Mouse (Mus musculus): Measurements from ENCODE around the gene Slc28a3. TPM values are rescaled to one million over a fixed set of nuclear protein-coding genes. Genes with fewer than 3 reads are reported as not detected.

The Slc28a3 gene
- total RNA-seq (2021): not detected
- long read RNA-seq, experiment 1: 0 reads
- long read RNA-seq, experiment 2: 0 reads

DNA sequence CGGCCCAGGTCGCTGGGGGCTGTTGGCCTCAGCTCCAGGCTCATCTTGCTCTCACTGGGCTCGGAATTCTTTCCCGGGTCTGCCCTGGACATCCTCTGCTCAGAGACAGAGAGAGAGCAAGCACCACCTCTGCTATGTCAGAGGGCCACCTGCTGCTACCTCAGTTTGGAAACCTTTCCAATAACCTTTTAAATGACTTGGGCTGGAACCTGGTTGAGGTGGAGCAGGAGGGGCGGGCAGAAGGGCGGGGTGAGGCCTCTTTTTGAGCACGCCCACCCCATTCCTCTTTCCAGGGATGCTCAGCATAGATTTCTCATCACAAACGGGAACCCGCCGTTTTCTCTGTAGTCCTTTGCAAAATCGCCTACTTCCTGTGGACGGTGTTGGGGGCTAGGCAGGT, at the start of gene Slc28a3:
Gene Slc28a3 (minus strand): TSS at position 162 of the 400 bp plus-strand sequence.
- no peak for DNase-seq

DNA sequence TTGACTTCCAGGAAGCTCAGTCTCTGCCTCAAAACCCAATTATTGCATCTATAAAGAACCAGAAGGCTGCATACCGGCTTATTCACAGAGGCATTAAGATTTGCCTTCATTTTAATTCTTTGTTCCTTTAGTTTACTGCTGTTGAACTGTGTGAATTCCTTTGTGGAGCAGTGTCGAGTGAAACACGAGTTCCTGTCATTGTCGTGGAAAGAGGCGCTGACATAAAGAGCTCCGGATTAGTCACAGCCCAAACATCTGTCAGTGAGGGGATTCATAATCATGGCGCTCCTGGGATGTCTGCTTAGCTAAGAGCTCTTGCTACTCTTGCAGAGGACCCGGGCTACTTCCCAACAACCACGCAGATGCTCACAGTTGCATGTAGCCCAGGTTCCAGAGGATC, 47.3 kb upstream of the Slc28a3 start:
- no peak for DNase-seq

DNA sequence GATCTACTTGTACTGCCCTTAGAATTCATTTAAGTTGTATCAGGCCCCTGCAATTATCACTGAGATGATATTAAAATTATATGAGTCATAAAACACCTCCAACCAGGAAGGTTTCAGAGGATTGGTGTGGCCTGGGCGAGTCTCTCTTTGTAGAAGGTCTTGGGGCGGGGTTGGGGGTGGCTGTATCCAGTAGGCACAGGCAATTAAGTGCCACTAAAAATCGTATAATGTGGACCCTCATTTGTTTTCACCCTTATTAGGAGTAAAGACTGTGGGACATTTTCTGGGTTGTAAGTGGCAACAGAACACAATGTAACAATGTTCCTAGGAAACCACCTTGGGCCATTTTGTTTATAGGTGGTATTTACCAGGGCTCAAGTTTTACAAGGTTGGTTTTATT, 46.2 kb upstream of the Slc28a3 start:
- no peak for DNase-seq

DNA sequence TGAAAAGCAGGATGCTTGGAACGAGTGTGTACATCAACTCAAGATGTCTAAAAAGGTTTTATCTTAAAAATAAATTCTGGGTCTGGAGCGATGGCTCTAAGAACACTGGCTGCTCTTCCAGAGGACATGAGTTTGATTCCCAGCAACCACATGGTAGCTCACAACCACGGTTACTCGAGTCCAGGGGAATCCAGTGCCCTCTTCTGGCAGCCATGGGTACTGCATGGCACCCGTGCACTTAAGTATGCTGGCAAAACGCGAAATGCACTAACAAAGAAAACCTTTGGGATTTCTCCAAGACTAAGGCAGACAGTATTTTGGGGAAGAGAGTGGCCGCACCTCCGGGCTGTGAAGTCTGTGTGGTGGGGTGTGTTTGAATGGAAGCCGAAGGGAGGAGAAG, 44.9 kb upstream of the Slc28a3 start:
- no peak for DNase-seq

DNA sequence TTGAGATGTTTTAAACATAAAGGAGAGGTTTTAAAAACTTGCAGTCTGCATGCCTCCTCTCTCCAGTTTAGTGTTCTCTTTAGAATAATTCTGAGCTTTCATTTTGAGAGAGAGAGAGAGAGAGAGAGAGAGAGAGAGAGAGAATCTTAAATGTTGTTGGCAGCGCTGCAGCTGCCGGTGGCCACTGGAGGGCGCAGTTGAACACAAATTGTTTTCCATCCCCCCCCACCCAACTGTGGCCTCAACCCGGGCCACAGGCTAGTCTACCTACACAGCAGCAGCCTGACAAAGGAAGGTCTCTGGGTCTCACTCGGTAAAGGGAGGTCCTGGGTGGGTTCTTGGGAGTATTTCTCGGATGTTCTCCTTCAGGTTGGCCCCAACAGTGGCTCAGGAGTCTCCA, 29.7 kb upstream of the Slc28a3 start:
- peak; percentile 66 for DNase-seq

DNA sequence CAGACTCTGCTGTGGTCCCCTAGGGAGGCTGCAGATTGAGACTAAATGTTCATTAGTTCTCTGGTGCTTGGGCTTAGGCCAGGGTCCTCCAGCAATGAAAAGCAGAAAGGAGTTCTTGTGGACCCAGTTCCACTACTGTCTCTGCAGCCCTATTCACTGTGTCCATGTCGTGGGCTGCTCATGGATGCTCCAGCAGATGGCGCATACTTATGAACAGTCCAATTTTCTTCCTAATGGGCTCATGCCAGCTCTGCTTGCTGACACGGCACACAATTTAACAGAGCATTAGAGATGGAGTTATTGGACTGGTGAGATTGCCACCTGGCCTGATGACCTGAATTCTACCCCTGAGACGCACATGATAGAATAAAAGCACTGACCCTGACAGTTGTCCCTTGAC, 28.3 kb upstream of the Slc28a3 start:
- DNase-seq: peak; percentile 41

DNA sequence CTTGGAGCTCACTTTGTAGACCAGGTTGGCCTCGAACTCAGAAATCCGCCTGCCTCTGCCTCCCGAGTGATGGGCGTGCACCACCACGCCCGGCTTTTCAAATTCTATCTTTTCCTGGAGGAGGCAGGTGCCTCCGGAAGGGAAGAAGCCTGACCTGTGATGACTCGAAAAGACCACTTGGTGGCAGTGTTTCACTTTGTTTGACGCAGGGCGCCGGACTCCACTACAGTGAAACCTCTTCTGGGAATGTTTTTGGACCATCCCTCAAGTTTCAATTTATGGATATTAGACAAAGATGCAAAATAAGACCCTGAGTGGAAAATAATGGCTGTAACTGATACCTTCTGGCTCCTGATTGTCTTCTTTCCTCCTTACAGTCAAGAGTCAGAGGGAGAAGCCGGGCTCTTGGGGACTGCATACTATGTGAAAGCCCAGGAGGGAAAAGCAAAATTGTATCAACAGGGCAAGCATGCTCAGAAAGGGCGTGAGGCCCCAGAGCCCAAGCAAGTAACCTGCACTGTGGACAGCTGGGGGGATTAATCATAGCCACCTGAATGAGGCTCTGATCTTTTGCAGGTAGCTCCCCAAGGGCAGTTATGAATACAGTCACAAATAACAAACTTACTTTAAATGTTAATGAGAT, 26.8 kb upstream of the Slc28a3 start:
- peak; percentile 48 for DNase-seq

DNA sequence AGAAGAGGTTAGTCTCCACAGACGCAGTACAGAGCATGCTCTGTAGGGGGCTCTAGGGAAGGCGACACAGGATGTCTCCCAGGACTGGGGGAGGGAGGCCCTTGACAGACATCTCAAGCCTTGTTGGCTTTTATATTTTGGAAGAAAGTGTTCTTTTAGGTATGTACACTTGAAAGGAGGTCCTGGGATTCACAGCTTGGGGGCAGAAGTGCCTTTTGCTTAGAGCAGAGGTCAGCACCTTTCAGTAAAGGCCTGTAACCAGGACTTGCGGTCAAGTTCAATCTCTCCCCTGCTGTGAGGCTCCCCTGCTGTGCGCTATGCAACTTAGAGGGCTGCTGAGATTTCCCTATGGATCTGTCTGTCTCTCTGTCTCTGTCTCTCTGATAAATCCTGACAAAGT, 23.2 kb upstream of the Slc28a3 start:
- no peak for DNase-seq

DNA sequence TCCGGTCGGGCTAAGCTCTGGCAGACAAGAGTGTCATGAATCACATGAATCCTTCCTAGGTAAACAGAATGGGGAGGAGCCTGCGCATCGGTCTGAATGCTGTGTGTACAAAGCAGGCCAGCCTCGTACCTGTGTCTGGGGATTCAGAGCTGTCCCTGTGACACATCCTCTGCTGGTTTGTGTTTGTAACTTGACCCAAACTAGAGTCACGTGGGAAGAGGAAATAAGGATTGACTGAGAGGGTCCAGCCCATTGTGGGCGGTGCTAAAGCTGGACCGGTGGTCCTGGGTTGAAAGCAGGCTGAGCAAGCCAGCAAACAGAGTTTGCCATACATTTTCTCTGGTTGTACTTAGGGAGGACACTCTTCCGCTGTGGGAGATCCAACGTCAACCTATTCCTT, 20.1 kb upstream of the Slc28a3 start:
- no peak for DNase-seq

DNA sequence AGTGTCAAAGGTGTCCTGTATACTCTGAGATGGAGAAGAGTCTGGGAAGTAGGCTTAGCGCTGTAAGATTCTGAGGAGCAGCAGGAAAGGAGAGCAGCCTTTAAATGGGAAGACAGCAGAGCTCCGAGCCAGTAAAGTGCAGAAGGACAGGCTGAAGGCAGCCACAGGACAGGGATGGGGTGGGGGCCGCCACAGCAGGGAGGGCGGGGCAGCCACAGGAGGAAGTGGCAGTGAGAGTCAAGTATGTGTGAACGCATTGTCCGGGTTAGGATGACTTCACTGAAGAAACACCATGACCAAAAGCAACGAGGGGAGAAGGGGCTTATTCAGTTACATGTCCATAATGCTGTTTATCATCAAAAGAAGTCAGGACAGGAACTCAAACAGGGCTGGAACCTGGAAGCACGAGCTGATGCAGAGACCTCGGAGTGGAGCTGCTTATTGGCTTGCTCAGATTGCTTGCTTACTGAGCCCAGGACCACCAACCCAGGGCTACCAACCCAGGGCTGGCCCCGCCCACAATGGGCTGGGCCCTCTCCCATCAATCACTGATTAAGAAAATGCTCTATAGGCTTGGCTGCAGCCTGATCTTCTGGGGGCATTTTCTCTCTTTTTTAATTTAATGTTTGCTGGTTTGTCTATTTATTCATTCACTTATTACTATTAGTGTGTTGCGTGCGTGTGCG, 18.8 kb upstream of the Slc28a3 start:
- DNase-seq: no peak

DNA sequence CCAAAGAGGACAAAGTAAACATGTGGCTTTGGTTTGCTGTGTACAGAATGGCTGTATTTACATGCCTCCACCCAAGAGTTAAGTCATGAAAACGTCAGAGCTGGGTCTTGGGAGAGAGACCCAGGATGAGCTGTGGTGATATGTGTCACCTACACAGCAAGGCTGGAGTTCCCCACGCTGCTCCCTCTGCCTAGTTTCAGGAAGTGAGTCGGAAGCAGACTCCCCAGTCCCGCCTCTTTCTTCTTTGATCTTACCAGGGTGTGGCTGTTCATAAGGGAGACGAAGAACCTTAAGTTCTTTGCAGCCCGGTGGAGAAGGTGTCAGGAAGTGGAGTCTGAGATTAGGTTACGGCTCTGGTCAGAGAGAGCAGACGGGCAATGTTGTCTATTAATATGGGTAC, 12.0 kb upstream of the Slc28a3 start:
- DNase-seq: no peak

DNA sequence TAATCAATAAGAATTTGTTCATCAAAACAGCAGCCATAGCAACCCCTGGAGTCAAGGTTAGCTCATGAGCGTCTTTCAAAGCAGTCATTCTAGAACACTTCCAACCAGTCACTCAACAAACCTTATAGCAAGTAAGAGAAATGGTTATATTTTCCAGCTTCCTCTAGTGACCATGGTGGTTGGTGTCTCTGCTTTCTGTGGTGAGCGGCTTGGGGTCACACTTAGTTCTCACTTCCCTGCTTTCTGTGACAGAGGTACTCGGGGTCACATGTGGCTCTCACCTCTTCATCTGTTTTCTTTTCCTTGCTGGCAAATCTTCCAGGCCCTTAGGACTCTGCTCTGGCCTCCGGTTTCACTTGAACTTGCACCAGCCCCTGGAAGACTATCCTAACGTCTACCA, 8.6 kb upstream of the Slc28a3 start:
- DNase-seq: no peak

DNA sequence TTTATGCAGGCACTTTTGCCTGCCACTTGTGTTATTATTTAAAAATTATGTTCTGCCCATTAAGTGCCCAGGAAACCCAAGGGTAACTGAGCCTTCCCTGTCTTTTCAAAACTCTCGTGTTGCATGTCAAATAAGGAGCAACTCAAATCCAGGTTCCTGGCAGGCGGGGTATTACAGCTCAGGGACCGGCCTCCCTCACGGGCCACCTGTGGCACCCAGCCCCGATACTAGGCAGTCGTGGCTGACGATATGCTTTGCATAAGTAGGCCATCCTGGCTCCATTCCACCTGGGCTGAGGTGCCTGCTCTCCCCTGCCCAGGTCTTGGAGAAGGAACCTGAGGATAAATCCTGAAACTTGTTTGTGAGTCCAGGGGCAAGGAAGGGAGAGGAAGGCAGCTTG, 618 bp downstream of the Slc28a3 start:
- DNase-seq: no peak

DNA sequence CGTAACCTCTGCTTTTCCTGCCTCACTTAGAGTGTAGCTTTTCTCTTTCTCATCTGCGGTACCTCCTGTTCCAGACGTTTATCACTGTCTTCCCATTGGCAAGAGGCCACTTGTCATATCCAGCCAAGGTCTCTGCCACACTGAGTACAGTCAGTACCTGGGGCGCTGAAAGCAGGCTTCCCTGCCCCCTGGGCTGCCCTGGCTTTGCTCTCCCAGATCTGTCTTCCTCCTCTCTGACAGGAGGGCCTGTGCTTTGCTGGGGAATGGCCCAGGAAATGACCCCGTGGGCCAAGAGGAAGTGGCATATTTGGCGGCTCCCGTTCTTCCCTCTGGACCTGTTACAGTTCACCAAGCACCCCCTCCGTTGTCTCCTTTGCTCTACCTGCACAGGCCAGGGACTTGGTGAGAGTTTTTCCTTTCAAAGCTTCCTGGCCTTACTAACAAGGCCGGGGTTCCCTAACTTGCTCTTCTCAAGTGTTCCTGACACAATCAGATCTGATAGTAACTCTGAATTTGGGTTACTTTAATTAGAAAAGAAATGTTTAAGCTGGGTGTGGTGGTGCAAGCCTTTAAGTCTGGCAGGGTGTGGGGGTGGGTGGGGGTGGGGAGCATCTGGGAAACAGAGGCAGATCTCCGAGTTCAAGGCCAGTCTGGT, 9.3 kb downstream of the Slc28a3 start:
- no peak for DNase-seq

DNA sequence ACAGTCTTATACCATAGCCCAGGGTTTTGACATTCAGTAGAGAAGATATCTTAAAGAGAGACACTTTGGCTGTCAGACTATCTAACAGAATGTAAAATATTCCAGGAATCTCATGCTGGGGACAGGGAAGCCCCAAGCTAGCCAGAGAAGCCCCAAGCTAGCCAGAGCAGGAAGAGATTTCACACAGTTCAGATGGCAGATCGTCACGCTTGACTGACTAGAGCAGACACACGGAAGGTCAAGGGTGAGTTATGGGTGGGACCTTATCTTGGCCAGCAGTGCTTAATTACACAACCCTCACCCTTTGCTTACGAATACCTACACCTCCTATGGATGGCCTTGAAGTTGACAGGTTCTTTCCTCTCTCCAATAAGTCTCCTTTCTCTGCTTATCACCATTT, 12.1 kb downstream of the Slc28a3 start:
- DNase-seq: no peak

DNA sequence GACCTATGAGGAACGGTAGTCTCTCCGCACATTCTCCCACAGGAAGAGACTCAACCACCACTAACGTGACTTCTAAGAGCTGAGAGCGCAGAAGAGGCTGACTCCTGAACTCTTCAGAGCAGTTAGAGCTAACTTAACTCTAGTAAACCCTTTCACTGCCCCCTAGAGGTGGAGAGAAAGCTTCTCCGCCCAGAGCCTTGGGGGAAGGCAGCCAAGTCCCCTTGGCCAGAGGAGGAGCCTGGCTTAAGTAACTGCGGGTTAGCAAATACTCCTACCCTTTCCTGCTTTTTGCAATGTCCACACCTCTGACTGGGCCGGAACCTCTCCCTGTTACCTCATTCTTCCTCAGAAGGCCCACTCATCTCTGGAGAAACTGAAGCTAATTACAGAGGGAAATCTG, 17.5 kb downstream of the Slc28a3 start:
- peak; percentile 79 for DNase-seq

DNA sequence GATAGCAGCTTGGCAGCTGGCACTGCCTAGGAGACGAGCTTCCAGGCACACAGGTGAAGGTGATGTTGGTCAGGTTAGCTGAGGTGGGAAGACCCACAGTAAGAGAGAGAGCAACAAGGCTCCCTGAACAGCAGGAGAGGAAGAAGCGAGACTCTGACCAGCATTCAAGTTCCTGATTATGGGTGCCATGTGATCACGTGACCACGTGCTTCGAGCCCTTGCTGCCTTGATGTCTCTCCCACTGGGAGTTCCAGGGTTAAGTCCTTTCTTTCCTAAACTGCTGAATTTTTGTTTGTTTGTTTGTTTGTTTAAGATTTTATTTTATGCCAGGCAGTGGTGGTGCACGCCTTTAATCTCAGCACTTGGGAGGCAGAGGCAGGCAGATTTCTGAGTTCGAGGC, 18.8 kb downstream of the Slc28a3 start:
- DNase-seq: no peak

DNA sequence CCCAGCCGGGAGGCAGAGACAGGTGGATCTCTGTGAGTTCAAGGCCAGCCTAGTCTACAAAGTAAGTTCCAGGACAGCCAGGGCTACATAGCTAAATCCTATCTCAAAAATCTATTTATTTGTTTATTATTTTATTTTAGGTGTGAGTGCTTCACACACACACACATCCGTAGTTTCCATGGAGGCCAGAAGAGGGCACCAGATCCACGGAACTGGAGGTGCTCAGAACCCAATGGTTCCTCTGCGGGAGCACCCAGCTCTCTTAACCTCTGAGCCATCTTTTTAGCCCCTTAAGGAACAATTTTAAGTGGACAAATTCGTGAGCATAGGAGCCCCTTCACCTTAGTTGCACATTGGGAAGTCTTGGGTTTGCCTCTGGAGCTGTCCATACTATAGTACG, 20.0 kb downstream of the Slc28a3 start:
- peak; percentile 41 for DNase-seq

DNA sequence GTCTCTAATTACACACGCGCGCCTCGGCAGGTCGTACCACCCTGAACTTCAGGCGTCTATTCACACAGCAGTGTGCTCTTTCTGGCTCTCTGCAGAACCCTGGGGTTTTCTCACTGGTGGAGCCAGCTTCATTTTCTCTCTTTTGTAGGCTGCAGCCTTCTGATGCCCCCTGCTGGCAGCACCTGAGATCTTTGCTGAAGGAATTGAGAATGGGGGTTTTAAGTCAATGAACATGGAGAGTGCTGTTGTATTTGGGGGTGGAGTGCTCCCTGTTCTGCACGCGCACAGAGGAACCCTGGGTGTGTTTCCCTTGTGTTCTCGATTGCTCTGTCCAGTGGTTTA, 21.2 kb downstream of the Slc28a3 start:
- peak; percentile 79 for DNase-seq

DNA sequence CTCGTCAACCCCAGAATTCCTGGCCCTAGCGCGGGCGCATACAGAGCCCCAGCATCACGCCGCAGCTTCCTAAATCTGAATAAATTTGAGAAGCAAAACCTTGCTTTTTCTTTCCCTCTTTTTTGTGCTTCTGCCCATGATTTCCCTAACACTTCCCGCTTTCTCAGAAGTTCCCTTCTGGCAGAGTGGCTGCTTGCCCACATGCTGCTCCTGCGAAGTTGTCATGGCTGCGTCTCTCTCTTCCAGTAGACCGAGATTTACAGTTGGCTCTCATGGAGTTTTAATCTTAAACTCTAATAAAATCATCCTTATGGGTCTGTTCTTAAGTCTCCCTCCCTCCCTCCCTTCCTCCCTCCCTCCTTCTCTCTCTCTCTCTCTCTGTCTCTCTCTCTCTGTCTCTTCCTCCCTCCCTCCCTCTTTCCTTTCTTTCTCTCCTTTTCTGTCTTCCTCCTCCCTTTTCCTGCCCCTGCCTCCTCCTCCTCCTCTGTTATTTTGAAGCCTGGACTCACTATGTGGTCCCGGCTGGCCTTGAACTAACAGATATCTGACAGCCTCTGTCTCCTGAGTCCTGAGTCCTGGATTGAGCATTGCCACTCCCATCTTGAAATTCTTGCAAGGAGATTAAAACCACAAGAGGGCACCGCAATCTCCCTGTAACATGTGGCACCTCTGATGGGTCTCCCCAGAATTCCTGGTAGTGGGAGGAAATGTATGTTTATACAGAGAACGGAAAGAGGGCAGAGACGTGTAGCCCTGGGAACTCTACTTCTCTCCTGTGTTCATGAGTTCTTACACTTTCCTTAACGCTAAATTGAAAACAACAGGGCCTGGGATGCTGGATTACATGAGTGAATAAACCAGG, 21.8 kb downstream of the Slc28a3 start:
- DNase-seq: no peak

DNA sequence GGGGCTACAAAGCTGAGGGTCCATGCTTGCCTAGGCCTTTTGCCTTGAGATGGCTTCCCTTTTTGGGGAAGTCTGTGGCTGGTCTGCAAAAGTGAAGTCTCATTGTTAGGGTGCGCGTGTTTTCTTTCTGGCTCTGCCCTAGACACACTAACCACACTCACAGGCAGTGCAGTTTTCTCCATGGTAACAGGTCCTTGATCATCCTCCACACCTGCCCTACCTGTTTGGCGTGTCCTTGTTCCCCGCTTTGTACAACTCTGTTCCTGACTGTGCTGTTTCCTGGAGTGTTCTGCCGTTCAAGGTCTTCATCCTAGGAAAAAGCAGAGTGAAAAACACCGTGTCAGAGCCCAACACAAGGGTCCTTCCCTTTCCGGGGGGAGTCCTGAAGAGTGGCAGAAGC, 22.7 kb downstream of the Slc28a3 start:
- no peak for DNase-seq

DNA sequence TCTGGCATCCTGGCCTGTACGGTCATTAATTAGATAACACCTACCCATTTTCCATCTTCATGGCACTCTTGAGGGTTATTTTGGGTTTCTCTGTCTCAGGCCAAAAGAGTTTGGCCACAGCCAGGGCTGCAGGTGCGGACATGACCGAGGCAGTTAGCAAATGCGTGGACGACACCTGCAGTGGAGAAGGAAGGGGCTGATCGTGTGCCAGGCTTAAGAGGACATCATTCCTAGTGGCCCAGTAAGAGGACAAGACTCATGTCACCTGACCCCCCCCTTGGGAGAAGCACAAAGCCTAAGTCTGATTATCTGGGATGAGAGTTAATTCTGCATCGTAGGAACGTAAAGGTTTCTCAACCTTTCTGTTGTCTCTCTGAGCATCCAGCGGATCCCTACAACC, 44.5 kb downstream of the Slc28a3 start:
- DNase-seq: no peak

Data from gastrocnemius, postnatal 10 days (tissue).